Mouse (Mus musculus): ENCODE data around the gene Zfp827.

Zfp827 gene

GRCm38 (mm10) chr8:79155556-79156161 is 127.4 kb downstream of the Zfp827 start:
- intact Hi-C loops (cut with DNase I) = no loop called here

GRCm38 (mm10) chr8:79157366-79157765 is 129.1 kb downstream of the Zfp827 start:
- intact Hi-C loops (cut with DNase I) = no loop called here

GRCm38 (mm10) chr8:79158357-79158756 is 130.1 kb downstream of the Zfp827 start:
- intact Hi-C loops (cut with DNase I) = no loop called here

- intact Hi-C loops (cut with DNase I) = no loop called here
These were observed 131.2 kb downstream of the Zfp827 start for GRCm38 (mm10) chr8:79159397-79159796.

- intact Hi-C loops (cut with DNase I) = loop anchor here (10.0 kb wide), 1 partner anchor 424 kb away; no protein-coding TSS in a partner anchor
These were observed 132.1 kb downstream of the Zfp827 start for GRCm38 (mm10) chr8:79160302-79160701.

GRCm38 (mm10) chr8:79161172-79161778 is 133.0 kb downstream of the Zfp827 start:
- intact Hi-C loops (cut with DNase I) = loop anchor here (10.0 kb wide), 1 partner anchor 424 kb away; no protein-coding TSS in a partner anchor

- intact Hi-C loops (cut with DNase I) = loop anchor here (10.0 kb wide), 1 partner anchor 422 kb away; no protein-coding TSS in a partner anchor
These were observed 134.5 kb downstream of the Zfp827 start for GRCm38 (mm10) chr8:79162533-79163308.

GRCm38 (mm10) chr8:79164336-79164735 is 136.1 kb downstream of the Zfp827 start:
- intact Hi-C loops (cut with DNase I) = loop anchor here (10.0 kb wide), 1 partner anchor 420 kb away; no protein-coding TSS in a partner anchor

- intact Hi-C loops (cut with DNase I) = loop anchor here (10.0 kb wide), 1 partner anchor 420 kb away; no protein-coding TSS in a partner anchor
These were observed 137.0 kb downstream of the Zfp827 start for GRCm38 (mm10) chr8:79165276-79165675.

GRCm38 (mm10) chr8:79173606-79174005 is 145.4 kb downstream of the Zfp827 start:
- intact Hi-C loops (cut with DNase I) = no loop called here

GRCm38 (mm10) chr8:79175991-79176390 is 147.8 kb downstream of the Zfp827 start:
- intact Hi-C loops (cut with DNase I) = no loop called here

- intact Hi-C loops (cut with DNase I) = no loop called here
These were observed 151.4 kb downstream of the Zfp827 start for GRCm38 (mm10) chr8:79179678-79180077.

- intact Hi-C loops (cut with DNase I) = no loop called here
These were observed 157.3 kb downstream of the Zfp827 start for GRCm38 (mm10) chr8:79185488-79185887.

- intact Hi-C loops (cut with DNase I) = no loop called here
These were observed 161.8 kb downstream of the Zfp827 start for GRCm38 (mm10) chr8:79190071-79190470.

- intact Hi-C loops (cut with DNase I) = no loop called here
These were observed 168.2 kb downstream of the Zfp827 start for GRCm38 (mm10) chr8:79196481-79196880.

GRCm38 (mm10) chr8:79198675-79199074 is 170.4 kb downstream of the Zfp827 start:
- intact Hi-C loops (cut with DNase I) = no loop called here

GRCm38 (mm10) chr8:79201446-79202147 is 173.4 kb downstream of the Zfp827 start:
- intact Hi-C loops (cut with DNase I) = no loop called here

GRCm38 (mm10) chr8:79206895-79207294 is 178.7 kb downstream of the Zfp827 start:
- intact Hi-C loops (cut with DNase I) = no loop called here

- intact Hi-C loops (cut with DNase I) = no loop called here
These were observed 179.9 kb downstream of the Zfp827 start for GRCm38 (mm10) chr8:79208181-79208580.

GRCm38 (mm10) chr8:79208691-79209640 is 180.7 kb downstream of the Zfp827 start:
- intact Hi-C loops (cut with DNase I) = no loop called here

Measured in adrenal gland (tissue).